Mouse (Mus musculus) kidney, adult 18-20 months (tissue): Measurements from ENCODE around the gene Hist1h4k.
"Not testable (repeated sequence)": the region's sequence is repeated elsewhere in the genome, so short reads cannot be mapped to it uniquely, and the experiment has no call there.

Source experiments
- DNase-seq: peaks from one replicate; pipeline ENCODE4 v3.0.0; 2021

Gene Hist1h4k

GRCm38 (mm10) chr13:21750159-21751017 is at the start of gene Hist1h4k:
Gene Hist1h4k, minus strand, starts transcription at chr13:21750505.
- DNase-seq = peak; percentile 74

- not testable (repeated sequence) for DNase-seq
These were observed 46.9 kb upstream of the Hist1h4k start for GRCm38 (mm10) chr13:21797163-21797562.

DNA sequence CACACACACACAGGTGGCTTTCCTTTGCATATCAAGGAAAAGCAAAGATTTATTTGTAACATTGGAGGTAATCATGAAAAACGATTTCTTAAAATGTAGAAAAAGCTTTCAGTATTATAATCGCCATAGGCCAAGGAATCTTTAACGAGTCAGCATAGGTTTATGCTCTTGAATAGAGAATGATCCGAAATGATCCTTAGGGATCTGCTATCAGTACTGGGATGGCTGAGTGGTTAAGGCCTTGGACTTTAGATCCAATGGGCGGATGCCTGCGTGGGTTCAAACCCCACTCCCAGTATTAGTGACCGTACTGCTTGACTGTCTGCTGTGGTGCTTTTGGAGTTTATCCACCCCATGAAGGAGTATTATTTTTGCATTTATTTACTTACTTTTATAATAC is 45.3 kb upstream of the Hist1h4k start:
- no peak for DNase-seq

DNA sequence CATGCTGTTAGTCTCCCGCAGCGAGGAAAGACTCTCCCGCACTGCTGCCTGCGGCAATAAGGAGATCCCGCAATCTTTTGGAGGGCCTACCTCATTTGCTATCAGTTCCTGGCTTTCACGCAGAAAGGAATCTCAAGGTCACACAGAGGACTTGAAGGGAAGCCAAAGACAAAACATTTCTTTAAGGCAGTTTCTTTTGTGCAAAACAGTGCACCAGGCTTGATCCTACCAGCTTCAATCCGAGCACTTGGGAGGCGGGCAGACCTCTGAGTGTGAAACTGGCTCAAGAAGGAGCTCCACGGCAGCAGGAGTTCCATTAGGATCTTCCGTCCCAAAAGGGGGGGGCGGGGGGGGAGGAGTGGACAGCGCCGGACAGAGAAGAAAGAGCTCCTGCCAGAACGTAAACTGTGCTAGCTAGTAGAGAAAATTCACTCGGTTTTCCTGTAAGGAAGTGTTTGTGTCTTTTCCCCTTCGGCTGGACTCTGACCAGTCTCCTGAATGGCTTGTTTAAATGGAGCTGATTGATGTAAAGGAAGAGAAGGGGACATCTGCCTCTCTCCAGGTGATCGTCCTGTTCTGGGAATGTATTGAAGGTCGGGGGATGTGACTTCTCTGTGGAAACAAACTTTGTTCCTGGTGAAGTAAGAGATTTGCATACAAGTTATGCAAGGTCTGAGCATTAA is 40.4 kb upstream of the Hist1h4k start:
- DNase-seq = no peak

DNA sequence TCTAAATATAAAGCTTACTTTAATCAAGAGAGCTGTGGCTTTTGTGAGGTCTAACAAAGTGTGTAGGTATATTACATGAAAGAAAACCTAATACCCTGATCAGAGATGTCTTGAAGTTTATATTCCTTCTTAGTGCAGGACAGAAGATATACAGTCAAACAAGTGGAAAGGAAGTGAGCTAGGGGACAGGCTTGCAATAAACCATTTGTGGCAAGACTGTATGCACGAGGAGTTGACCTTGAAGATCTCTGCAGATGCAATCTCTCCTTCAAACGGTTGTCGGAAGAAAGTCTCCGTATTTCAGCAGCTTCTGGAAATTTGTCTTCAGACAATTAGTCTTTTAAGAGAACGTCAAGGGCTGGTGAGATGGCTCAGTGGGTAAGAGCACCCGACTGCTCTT is 39.6 kb upstream of the Hist1h4k start:
- no peak for DNase-seq

DNA sequence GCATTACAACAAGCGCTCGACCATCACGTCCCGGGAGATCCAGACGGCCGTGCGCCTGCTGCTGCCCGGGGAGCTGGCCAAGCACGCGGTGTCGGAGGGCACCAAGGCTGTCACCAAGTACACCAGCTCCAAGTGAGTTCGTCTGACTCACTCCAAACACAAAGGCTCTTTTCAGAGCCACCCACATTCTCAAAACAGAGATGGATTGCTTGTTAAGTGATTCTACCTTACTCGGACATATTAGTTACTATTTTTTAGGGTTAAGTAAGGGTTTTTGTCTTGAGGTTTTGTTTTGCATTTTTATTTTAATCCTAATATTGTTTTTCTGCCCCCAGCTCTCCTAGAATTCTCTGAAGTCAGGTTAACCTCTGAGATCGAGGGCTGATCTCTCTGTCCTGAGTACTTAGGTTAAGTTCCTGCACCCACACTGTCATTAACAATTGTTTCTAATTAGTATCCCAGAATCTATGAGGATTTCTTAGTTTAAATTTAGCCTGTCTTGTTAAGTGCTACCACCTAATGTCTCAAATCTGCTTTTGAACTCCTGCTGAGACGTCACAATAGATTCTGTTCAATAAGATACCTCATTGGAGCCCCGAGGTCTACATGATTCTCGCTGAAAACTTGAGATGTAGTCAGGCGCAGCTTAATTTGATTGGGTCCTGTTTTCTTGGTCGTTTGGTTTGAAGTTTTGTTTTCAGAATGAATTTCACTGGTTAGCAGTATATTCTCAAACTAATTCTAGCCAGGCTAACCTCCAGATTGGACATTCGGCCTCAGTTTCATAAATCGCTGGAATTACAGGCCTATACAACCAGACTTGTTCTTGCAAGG is 37.7 kb upstream of the Hist1h4k start:
- DNase-seq = no peak

DNA sequence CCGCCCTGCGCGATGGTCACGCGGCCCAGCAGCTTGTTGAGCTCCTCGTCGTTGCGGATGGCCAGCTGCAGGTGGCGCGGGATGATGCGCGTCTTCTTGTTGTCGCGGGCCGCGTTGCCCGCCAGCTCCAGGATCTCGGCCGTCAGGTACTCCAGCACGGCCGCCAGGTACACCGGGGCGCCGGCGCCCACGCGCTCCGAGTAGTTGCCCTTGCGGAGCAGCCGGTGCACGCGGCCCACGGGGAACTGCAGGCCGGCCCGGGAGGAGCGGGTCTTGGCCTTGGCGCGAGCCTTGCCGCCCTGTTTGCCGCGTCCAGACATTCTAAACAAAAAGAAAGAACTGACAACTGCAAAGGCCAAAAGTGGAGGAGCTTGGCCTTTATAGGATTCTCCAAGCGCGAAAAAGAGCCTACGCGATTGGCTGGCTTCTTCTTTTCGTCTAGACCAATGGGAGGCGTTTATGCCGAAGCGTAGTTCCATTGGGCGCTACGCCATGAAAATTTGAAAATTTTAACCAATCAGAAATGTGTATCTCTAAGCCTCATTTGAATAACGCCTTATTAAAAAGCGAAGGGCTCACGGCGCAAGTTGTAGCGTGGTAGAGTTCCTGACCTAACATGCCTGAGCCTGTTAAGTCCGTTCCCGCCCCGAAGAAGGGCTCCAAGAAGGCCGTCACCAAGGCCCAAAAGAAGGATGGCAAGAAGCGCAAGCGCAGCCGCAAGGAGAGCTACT is 36.8 kb upstream of the Hist1h4k start, which contains the start of the genes Hist1h2an and Hist1h2bp:
Hist1h2an (minus strand) TSS at position 320 of the 731 bp plus-strand sequence.
Hist1h2bp (plus strand) TSS at position 563 of the 731 bp plus-strand sequence.
- DNase-seq = peak; percentile 70

DNA sequence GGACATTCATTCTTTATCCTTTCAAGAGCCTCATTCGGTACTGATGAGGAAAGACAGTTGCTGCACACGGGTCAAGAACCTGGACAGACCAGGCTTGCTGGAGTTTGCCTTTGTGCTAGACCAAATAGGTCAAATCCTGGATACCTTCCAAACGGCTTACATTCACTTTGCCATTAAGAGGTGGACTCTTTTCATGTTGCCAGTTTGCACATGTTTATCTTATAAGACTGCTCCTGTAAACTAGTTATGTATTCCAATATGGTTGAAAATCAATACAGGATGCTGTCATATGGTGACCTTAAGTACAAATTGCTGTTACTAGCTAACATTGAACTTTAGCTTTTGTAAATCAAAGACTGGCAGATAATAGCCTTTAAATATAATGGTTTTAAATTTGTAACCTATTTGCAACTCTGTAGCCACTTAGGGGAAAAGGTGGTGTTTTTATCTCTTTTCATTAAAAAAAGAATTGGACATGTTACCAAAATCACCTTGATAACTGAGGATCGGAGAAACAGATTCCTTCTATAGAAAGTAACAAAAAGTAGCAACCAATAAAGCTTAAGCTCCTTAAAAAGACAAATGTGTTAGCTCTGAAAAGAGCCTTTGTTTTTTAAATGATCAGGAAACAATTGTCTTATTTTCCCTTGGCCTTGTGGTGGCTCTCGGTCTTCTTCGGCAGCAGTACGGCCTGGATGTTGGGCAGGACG is 36.0 kb upstream of the Hist1h4k start:
- DNase-seq = no peak

- no peak for DNase-seq
These were observed 34.0 kb upstream of the Hist1h4k start for GRCm38 (mm10) chr13:21784311-21784710.

DNA sequence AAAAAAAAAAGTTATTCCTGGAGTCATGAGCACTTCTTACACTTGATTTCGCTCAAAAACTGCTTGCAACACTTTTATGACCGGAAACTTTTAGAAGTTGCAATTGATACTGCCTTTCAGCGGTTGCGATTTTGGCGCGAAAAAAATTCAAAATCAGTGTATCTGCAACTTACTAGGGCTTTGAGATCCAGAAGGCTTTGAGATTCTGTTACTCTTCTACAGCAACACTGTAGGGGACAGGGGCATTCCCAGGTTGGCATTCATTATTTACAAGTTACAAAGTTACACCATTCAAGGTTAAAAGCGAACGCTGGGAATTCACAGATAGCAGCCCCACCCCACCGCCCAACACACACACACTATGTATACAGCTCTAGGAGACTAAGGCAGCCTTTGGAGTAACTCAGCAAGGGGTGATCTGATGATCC is 33.4 kb upstream of the Hist1h4k start:
- peak; percentile 5 for DNase-seq

DNA sequence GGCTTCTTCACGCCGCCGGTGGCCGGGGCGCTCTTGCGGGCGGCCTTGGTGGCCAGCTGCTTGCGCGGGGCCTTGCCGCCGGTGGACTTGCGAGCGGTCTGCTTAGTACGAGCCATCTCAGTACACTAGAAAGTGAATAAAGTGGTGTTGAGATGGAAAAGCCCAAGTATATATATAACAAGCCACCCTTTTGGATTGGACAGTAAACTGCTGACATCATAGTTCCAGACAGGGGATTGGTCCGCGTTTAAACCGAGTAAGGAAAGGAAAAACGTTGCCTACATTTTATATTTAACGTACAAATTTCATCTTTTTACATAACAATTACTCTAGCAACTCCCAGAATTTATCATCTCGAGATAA is 32.9 kb upstream of the Hist1h4k start, which contains the start of gene Hist1h3i:
Hist1h3i (minus strand) TSS at position 116 of the 363 bp plus-strand sequence.
- peak; percentile 30 for DNase-seq

DNA sequence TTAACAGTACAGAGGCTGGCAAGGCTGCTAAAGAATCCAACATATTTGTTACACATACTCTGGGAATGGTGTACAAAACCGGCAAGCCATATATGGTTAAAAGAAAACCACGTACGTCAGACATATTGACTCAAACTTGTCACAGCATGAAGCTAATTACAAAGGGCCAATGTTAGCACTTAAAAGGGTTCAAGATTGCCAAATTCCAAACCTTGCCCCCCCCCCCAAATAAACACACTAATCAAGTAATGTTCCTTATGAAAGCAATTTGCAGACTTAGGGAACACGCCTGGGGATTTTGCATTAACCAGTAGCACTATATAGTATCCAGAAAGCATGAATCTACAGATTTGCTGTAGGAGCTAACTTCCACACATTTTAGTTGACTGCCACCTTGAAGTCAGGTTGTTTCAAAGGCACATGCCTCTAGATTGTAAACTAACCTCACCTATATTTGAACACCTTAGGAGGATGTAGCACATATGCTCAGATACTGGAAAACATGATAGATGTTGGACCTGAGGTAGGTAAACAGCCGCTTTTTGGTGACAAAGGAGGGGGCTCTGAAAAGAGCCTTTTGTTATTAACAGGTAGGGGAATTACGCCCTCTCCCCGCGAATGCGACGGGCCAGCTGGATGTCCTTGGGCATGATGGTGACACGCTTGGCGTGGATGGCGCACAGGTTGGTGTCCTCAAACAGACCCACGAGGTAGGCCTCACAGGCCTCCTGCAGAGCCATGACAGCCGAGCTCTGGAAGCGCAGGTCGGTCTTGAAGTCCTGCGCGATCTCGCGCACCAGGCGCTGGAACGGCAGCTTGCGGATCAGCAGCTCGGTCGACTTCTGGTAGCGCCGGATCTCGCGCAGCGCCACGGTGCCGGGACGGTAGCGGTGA is 32.3 kb upstream of the Hist1h4k start:
- peak; percentile 9 for DNase-seq

DNA sequence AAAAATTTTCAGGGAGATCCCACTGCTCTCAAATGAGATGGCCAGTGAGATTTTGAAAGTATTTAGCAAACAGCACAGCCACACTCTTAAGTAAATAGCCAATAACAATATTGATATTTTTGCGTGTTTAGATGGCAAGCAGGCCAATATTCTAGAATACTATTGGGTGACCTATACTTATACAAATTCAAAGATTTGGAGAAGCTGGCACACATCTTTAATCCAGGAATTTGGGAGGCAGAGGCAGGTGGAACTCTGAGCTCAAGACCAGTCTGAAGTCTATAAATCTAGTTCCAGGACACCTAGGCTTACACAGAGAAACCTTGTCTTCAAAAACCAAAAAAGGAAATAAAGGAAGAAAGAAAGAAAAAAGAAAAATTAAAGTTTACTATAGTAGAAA is 31.3 kb upstream of the Hist1h4k start:
- DNase-seq = no peak

DNA sequence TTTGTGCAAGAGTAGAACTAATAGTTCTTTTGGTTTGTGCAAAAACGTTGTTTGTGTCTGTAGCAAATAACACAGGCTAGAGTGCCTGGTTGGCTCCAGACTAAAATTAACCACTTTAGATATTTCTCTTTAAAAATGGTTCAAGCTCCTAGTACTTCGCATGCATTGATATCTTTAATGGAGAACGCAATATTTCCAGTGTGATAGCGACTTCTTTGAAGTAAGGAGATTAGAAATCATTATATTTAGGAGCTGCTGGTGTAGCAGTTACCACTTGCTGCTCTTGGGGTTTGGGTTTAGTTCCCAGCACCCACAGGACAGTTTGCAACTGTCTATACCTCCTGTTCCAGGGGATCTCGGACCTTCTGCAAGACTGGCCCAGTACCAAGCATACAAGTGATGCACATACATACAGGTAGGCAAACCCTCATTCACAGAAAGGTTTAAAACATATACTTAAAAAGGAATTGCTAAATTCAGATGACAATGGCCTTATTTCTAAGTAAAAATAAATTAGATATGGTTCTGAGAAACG is 30.8 kb upstream of the Hist1h4k start:
- no peak for DNase-seq

- DNase-seq = peak; percentile 34
These were observed 29.7 kb upstream of the Hist1h4k start, which contains the start of gene Hist1h1b for GRCm38 (mm10) chr13:21779767-21780731. Gene Hist1h1b, minus strand, starts transcription at chr13:21780625.

- DNase-seq = peak; percentile 28
These were observed 28.8 kb upstream of the Hist1h4k start for GRCm38 (mm10) chr13:21778814-21779766.

DNA sequence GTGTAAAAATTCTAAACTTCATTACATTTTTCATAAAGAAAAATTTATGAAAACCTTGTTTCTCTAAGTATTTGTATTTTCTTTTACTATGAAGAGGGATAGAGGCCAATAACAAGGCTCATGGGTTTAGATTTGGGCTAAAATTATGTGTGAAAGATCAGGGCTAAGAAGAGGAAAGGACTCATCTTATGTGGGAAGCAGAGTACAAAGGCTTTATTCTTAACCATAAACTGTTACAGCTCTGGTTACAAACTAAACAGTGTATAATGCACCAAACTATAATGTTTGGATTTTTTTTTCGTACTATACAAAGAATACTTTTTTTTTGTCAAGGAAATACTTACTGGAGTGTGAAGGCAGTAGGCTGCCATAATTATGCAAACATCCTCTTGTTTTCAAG is 5.4 kb upstream of the Hist1h4k start:
- no peak for DNase-seq
